Mouse (Mus musculus): ENCODE data around the gene Gm826. TPM values are rescaled to one million over a fixed set of nuclear protein-coding genes. Genes with fewer than 3 reads are reported as not detected.

The Gm826 gene
- polyA plus RNA-seq, 1 experiment from 2014 or later, result 25.5 TPM

- Histone ChIP-seq H3K4me1 (replicated peaks) (peaks cover 36% of the 10 kb centered on the region), H3K27me3 (replicated peaks) (peaks cover 5% of the 10 kb centered on the region; the same call in 1 of the 2 replicates), H3K9ac (no peak overlapping the region), H3K36me3 (no peaks in the 10 kb centered on the region), H3K4me2 (peak overlapping the region; percentile 59; the same call in 1 of the 2 replicates), H3K4me3 (no peak overlapping the region), H3K9me3 (replicated peaks) (no peaks in the 10 kb centered on the region), H3K27ac (ENCODE audit: poor library complexity, severe bottlenecking) (peak overlapping the region; percentile 78)
- WGBS, result 65% methylated on average over 4 of the region's 4 CpGs
- no peak for ATAC-seq (ENCODE audit: insufficient number of reproducible peaks, low FRiP score)
Measured at GRCm38 (mm10) chr2:160327716-160328115, 6.2 kb downstream of the Gm826 start.

- ATAC-seq (ENCODE audit: insufficient number of reproducible peaks, low FRiP score), result peak; percentile 73
- peaks cover 5% of the 10 kb centered on the region; the same call in 1 of the 2 replicates for H3K27me3 ChIP-seq (replicated peaks)
- H3K4me1 ChIP-seq (replicated peaks), result peaks cover 39% of the 10 kb centered on the region
- 5% methylated on average over 4 of the region's 4 CpGs for WGBS
- H3K9ac ChIP-seq, result 0 out of 2 replicates have a peak overlapping the region, but pooled peaks have one; percentile 34
- no peaks in the 10 kb centered on the region for H3K9me3 ChIP-seq (replicated peaks)
- peak overlapping the region; percentile 59 for H3K4me2 ChIP-seq
- H3K27ac ChIP-seq (ENCODE audit: poor library complexity, severe bottlenecking), result peak overlapping the region; percentile 78
- H3K4me3 ChIP-seq, result peak overlapping the region; percentile 32
- no peaks in the 10 kb centered on the region for H3K36me3 ChIP-seq
Measured at GRCm38 (mm10) chr2:160327167-160327566, 6.8 kb downstream of the Gm826 start.

GRCm38 (mm10) chr2:160325105-160325644, 8.8 kb downstream of the Gm826 start:
- Histone ChIP-seq H3K36me3 (no peaks in the 10 kb centered on the region), H3K4me1 (replicated peaks) (peaks cover 50% of the 10 kb centered on the region), H3K9me3 (replicated peaks) (no peaks in the 10 kb centered on the region), H3K4me2 (no peak overlapping the region), H3K27ac (ENCODE audit: poor library complexity, severe bottlenecking) (no peak overlapping the region), H3K4me3 (no peak overlapping the region), H3K9ac (no peak overlapping the region), H3K27me3 (replicated peaks) (no peaks in the 10 kb centered on the region)
- ATAC-seq (ENCODE audit: insufficient number of reproducible peaks, low FRiP score), result no peak
- 71% methylated on average over 6 of the region's 6 CpGs for WGBS

GRCm38 (mm10) chr2:160321829-160322228, 12.1 kb downstream of the Gm826 start:
- Histone ChIP-seq H3K36me3 (no peaks in the 10 kb centered on the region), H3K9me3 (replicated peaks) (no peaks in the 10 kb centered on the region), H3K4me2 (peak overlapping the region; percentile 26), H3K27ac (ENCODE audit: poor library complexity, severe bottlenecking) (no peak overlapping the region), H3K4me1 (replicated peaks) (peaks cover 33% of the 10 kb centered on the region), H3K27me3 (replicated peaks) (peaks cover 8% of the 10 kb centered on the region; the same call in 1 of the 2 replicates), H3K9ac (no peak overlapping the region), H3K4me3 (no peak overlapping the region)
- WGBS, result 21% methylated on average over 4 of the region's 4 CpGs
- ATAC-seq (ENCODE audit: insufficient number of reproducible peaks, low FRiP score), result peak; percentile 58; the same call in 1 of the 2 replicates

- Histone ChIP-seq H3K4me2 (no peak overlapping the region), H3K9me3 (replicated peaks) (no peaks in the 10 kb centered on the region), H3K4me3 (no peak overlapping the region), H3K4me1 (replicated peaks) (peaks cover 24% of the 10 kb centered on the region), H3K27me3 (replicated peaks) (peaks cover 19% of the 10 kb centered on the region), H3K36me3 (no peaks in the 10 kb centered on the region), H3K9ac (no peak overlapping the region), H3K27ac (ENCODE audit: poor library complexity, severe bottlenecking) (no peak overlapping the region)
- ATAC-seq (ENCODE audit: insufficient number of reproducible peaks, low FRiP score), result no peak
- WGBS, result 65% methylated on average over 4 of the region's 4 CpGs
Measured at GRCm38 (mm10) chr2:160318255-160318654, 15.7 kb downstream of the Gm826 start.

GRCm38 (mm10) chr2:160313595-160314007, 20.4 kb downstream of the Gm826 start:
- Histone ChIP-seq H3K4me3 (no peak overlapping the region), H3K4me2 (no peak overlapping the region), H3K27ac (ENCODE audit: poor library complexity, severe bottlenecking) (no peak overlapping the region), H3K9me3 (replicated peaks) (no peaks in the 10 kb centered on the region), H3K4me1 (replicated peaks) (peaks cover 9% of the 10 kb centered on the region), H3K9ac (no peak overlapping the region), H3K27me3 (replicated peaks) (peaks cover 16% of the 10 kb centered on the region), H3K36me3 (no peaks in the 10 kb centered on the region)
- no peak for ATAC-seq (ENCODE audit: insufficient number of reproducible peaks, low FRiP score)
- WGBS, result 44% methylated on average over 12 of the region's 12 CpGs

GRCm38 (mm10) chr2:160305070-160305469, 28.9 kb downstream of the Gm826 start:
- WGBS, result 81% methylated on average over 3 of the region's 3 CpGs
- no peaks in the 10 kb centered on the region for H3K9me3 ChIP-seq (replicated peaks)
- no peak for ATAC-seq (ENCODE audit: insufficient number of reproducible peaks, low FRiP score)
- H3K4me2 ChIP-seq, result no peak overlapping the region
- H3K4me3 ChIP-seq, result no peak overlapping the region
- no peaks in the 10 kb centered on the region; the same call in 1 of the 2 replicates for H3K4me1 ChIP-seq (replicated peaks)
- H3K9ac ChIP-seq, result no peak overlapping the region
- no peaks in the 10 kb centered on the region for H3K36me3 ChIP-seq
- H3K27me3 ChIP-seq (replicated peaks), result 0 out of 2 replicates have a peak, but pooled peaks cover 4% of the 10 kb centered on the region
- no peak overlapping the region for H3K27ac ChIP-seq (ENCODE audit: poor library complexity, severe bottlenecking)

- no peak overlapping the region for H3K4me2 ChIP-seq
- H3K4me3 ChIP-seq, result no peak overlapping the region
- WGBS, result 83% methylated on average over 2 of the region's 2 CpGs
- ATAC-seq (ENCODE audit: insufficient number of reproducible peaks, low FRiP score), result no peak
- H3K4me1 ChIP-seq (replicated peaks), result no peaks in the 10 kb centered on the region; the same call in 1 of the 2 replicates
- H3K27me3 ChIP-seq (replicated peaks), result 0 out of 2 replicates have a peak, but pooled peaks cover 4% of the 10 kb centered on the region
- H3K27ac ChIP-seq (ENCODE audit: poor library complexity, severe bottlenecking), result no peak overlapping the region
- no peaks in the 10 kb centered on the region for H3K9me3 ChIP-seq (replicated peaks)
- no peaks in the 10 kb centered on the region for H3K36me3 ChIP-seq
- H3K9ac ChIP-seq, result no peak overlapping the region
Measured at GRCm38 (mm10) chr2:160303992-160304391, 30.0 kb downstream of the Gm826 start.

GRCm38 (mm10) chr2:160302013-160302412, 31.9 kb downstream of the Gm826 start:
- Histone ChIP-seq H3K9ac (no peak overlapping the region), H3K4me2 (no peak overlapping the region), H3K4me1 (replicated peaks) (no peaks in the 10 kb centered on the region), H3K4me3 (no peak overlapping the region), H3K27ac (ENCODE audit: poor library complexity, severe bottlenecking) (no peak overlapping the region), H3K27me3 (replicated peaks) (0 out of 2 replicates have a peak, but pooled peaks cover 4% of the 10 kb centered on the region), H3K9me3 (replicated peaks) (no peaks in the 10 kb centered on the region), H3K36me3 (no peaks in the 10 kb centered on the region)
- ATAC-seq (ENCODE audit: insufficient number of reproducible peaks, low FRiP score), result no peak
- 52% methylated on average over 4 of the region's 4 CpGs for WGBS

- Histone ChIP-seq H3K27me3 (replicated peaks) (no peaks in the 10 kb centered on the region), H3K27ac (ENCODE audit: poor library complexity, severe bottlenecking) (no peak overlapping the region), H3K4me2 (no peak overlapping the region), H3K4me1 (replicated peaks) (no peaks in the 10 kb centered on the region), H3K4me3 (no peak overlapping the region), H3K9ac (no peak overlapping the region), H3K9me3 (replicated peaks) (no peaks in the 10 kb centered on the region), H3K36me3 (no peaks in the 10 kb centered on the region)
- no peak for ATAC-seq (ENCODE audit: insufficient number of reproducible peaks, low FRiP score)
Measured at GRCm38 (mm10) chr2:160298586-160298985, 35.4 kb downstream of the Gm826 start.

GRCm38 (mm10) chr2:160288538-160289151, 45.3 kb downstream of the Gm826 start:
- Histone ChIP-seq H3K27me3 (replicated peaks) (0 out of 2 replicates have a peak, but pooled peaks cover 4% of the 10 kb centered on the region), H3K9ac (no peak overlapping the region), H3K27ac (ENCODE audit: poor library complexity, severe bottlenecking) (no peak overlapping the region), H3K9me3 (replicated peaks) (no peaks in the 10 kb centered on the region), H3K4me2 (no peak overlapping the region), H3K4me1 (replicated peaks) (no peaks in the 10 kb centered on the region), H3K36me3 (no peaks in the 10 kb centered on the region), H3K4me3 (no peak overlapping the region)
- no peak for ATAC-seq (ENCODE audit: insufficient number of reproducible peaks, low FRiP score)
- 59% methylated on average over 10 of the region's 10 CpGs for WGBS
